Mouse (Mus musculus): Measurements from ENCODE around the gene Rab12. TPM values are rescaled to one million over a fixed set of nuclear protein-coding genes. Genes with fewer than 3 reads are reported as not detected.

Gene Rab12
- polyA plus RNA-seq, 1 experiment from 2014 or later: 52.0 TPM

- 89% methylated on average over 8 of the region's 8 CpGs for WGBS
- peaks cover 37% of the 10 kb centered on the region for H3K36me3 ChIP-seq (ENCODE audit: control insufficient read depth, insufficient read depth, low read length)
- no peak for DNase-seq (ENCODE audit: low spot score)
Observed at GRCm38 (mm10) chr17:66504964-66505363, 14.6 kb downstream of the Rab12 start.

GRCm38 (mm10) chr17:66504248-66504647, 15.3 kb downstream of the Rab12 start:
- Histone ChIP-seq H3K4me2 (ENCODE audit: low read length) (no peak overlapping the region), H3K4me3 (ENCODE audit: low read depth, low read length) (no peak overlapping the region), H3K4me1 (ENCODE audit: control insufficient read depth, insufficient read depth, low read length) (no peaks in the 10 kb centered on the region), H3K9me3 (replicated peaks; ENCODE audit: control insufficient read depth, low read length) (no peaks in the 10 kb centered on the region), H3K27ac (ENCODE audit: low read depth, low read length) (no peak overlapping the region), H3K9ac (ENCODE audit: low read length) (no peak overlapping the region), H3K27me3 (replicated peaks; ENCODE audit: control insufficient read depth, insufficient read depth, low read length) (no peaks in the 10 kb centered on the region), H3K36me3 (ENCODE audit: control insufficient read depth, insufficient read depth, low read length) (peaks cover 45% of the 10 kb centered on the region)
- 91% methylated on average over 2 of the region's 2 CpGs for WGBS
- no peak for DNase-seq (ENCODE audit: low spot score)
- ATAC-seq: no peak

More at GRCm38 (mm10) chr17:66504964-66505363, 14.6 kb downstream of the Rab12 start:
- no peaks in the 10 kb centered on the region for H3K4me1 ChIP-seq (ENCODE audit: control insufficient read depth, insufficient read depth, low read length)
- no peak overlapping the region for H3K4me3 ChIP-seq (ENCODE audit: low read depth, low read length)
- no peak overlapping the region; the same call in 1 of the 2 replicates for H3K9ac ChIP-seq (ENCODE audit: low read length)
- H3K4me2 ChIP-seq (ENCODE audit: low read length): no peak overlapping the region
- no peaks in the 10 kb centered on the region for H3K27me3 ChIP-seq (replicated peaks; ENCODE audit: control insufficient read depth, insufficient read depth, low read length)
- H3K9me3 ChIP-seq (replicated peaks; ENCODE audit: control insufficient read depth, low read length): no peaks in the 10 kb centered on the region
- ATAC-seq: no peak
- no peak overlapping the region for H3K27ac ChIP-seq (ENCODE audit: low read depth, low read length)

GRCm38 (mm10) chr17:66503466-66503865, 16.1 kb downstream of the Rab12 start:
- Histone ChIP-seq H3K4me1 (ENCODE audit: control insufficient read depth, insufficient read depth, low read length) (no peaks in the 10 kb centered on the region), H3K4me3 (ENCODE audit: low read depth, low read length) (no peak overlapping the region), H3K9ac (ENCODE audit: low read length) (no peak overlapping the region), H3K27ac (ENCODE audit: low read depth, low read length) (no peak overlapping the region), H3K4me2 (ENCODE audit: low read length) (no peak overlapping the region), H3K36me3 (ENCODE audit: control insufficient read depth, insufficient read depth, low read length) (peaks cover 50% of the 10 kb centered on the region), H3K27me3 (replicated peaks; ENCODE audit: control insufficient read depth, insufficient read depth, low read length) (no peaks in the 10 kb centered on the region), H3K9me3 (replicated peaks; ENCODE audit: control insufficient read depth, low read length) (no peaks in the 10 kb centered on the region)
- ATAC-seq: no peak
- peak; percentile 39 for DNase-seq (ENCODE audit: low spot score)
- WGBS: 67% methylated on average over 9 of the region's 9 CpGs

GRCm38 (mm10) chr17:66502865-66503264, 16.7 kb downstream of the Rab12 start:
- Histone ChIP-seq H3K27ac (ENCODE audit: low read depth, low read length) (no peak overlapping the region), H3K36me3 (ENCODE audit: control insufficient read depth, insufficient read depth, low read length) (peaks cover 55% of the 10 kb centered on the region), H3K4me3 (ENCODE audit: low read depth, low read length) (no peak overlapping the region), H3K4me1 (ENCODE audit: control insufficient read depth, insufficient read depth, low read length) (no peaks in the 10 kb centered on the region), H3K27me3 (replicated peaks; ENCODE audit: control insufficient read depth, insufficient read depth, low read length) (no peaks in the 10 kb centered on the region), H3K9me3 (replicated peaks; ENCODE audit: control insufficient read depth, low read length) (no peaks in the 10 kb centered on the region), H3K4me2 (ENCODE audit: low read length) (no peak overlapping the region), H3K9ac (ENCODE audit: low read length) (no peak overlapping the region)
- ATAC-seq (no peak), DNase-seq (ENCODE audit: low spot score) (no peak)
- WGBS: 82% methylated on average over 6 of the region's 6 CpGs

- peaks cover 68% of the 10 kb centered on the region for H3K36me3 ChIP-seq (ENCODE audit: control insufficient read depth, insufficient read depth, low read length)
- no peak for DNase-seq (ENCODE audit: low spot score)
- no peak for ATAC-seq
- no peak overlapping the region for H3K27ac ChIP-seq (ENCODE audit: low read depth, low read length)
- H3K4me1 ChIP-seq (ENCODE audit: control insufficient read depth, insufficient read depth, low read length): no peaks in the 10 kb centered on the region
- no peak overlapping the region for H3K4me3 ChIP-seq (ENCODE audit: low read depth, low read length)
- no peak overlapping the region for H3K4me2 ChIP-seq (ENCODE audit: low read length)
- 92% methylated on average over 14 of the region's 14 CpGs for WGBS
- no peaks in the 10 kb centered on the region for H3K27me3 ChIP-seq (replicated peaks; ENCODE audit: control insufficient read depth, insufficient read depth, low read length)
- no peak overlapping the region for H3K9ac ChIP-seq (ENCODE audit: low read length)
- no peaks in the 10 kb centered on the region for H3K9me3 ChIP-seq (replicated peaks; ENCODE audit: control insufficient read depth, low read length)
Observed at GRCm38 (mm10) chr17:66498598-66498997, 20.9 kb downstream of the Rab12 start.

GRCm38 (mm10) chr17:66496589-66496988, 22.9 kb downstream of the Rab12 start:
- peaks cover 65% of the 10 kb centered on the region for H3K36me3 ChIP-seq (ENCODE audit: control insufficient read depth, insufficient read depth, low read length)
- 93% methylated on average over 9 of the region's 9 CpGs for WGBS
- ATAC-seq: no peak

GRCm38 (mm10) chr17:66490022-66490601, 29.4 kb downstream of the Rab12 start:
- Histone ChIP-seq H3K9ac (ENCODE audit: low read length) (no peak overlapping the region), H3K9me3 (replicated peaks; ENCODE audit: control insufficient read depth, low read length) (no peaks in the 10 kb centered on the region), H3K4me3 (ENCODE audit: low read depth, low read length) (no peak overlapping the region), H3K27me3 (replicated peaks; ENCODE audit: control insufficient read depth, insufficient read depth, low read length) (no peaks in the 10 kb centered on the region), H3K4me1 (ENCODE audit: control insufficient read depth, insufficient read depth, low read length) (no peaks in the 10 kb centered on the region), H3K36me3 (ENCODE audit: control insufficient read depth, insufficient read depth, low read length) (peaks cover 10% of the 10 kb centered on the region), H3K4me2 (ENCODE audit: low read length) (no peak overlapping the region), H3K27ac (ENCODE audit: low read depth, low read length) (no peak overlapping the region)
- peak; percentile 42; the same call in 1 of the 2 replicates for ATAC-seq
- peak; percentile 83 for DNase-seq (ENCODE audit: low spot score)
- WGBS: 44% methylated on average over 10 of the region's 10 CpGs

More at GRCm38 (mm10) chr17:66496589-66496988, 22.9 kb downstream of the Rab12 start:
- H3K27me3 ChIP-seq (replicated peaks; ENCODE audit: control insufficient read depth, insufficient read depth, low read length): no peaks in the 10 kb centered on the region
- H3K9me3 ChIP-seq (replicated peaks; ENCODE audit: control insufficient read depth, low read length): no peaks in the 10 kb centered on the region
- H3K4me3 ChIP-seq (ENCODE audit: low read depth, low read length): no peak overlapping the region
- no peak for DNase-seq (ENCODE audit: low spot score)
- H3K4me2 ChIP-seq (ENCODE audit: low read length): no peak overlapping the region
- no peak overlapping the region for H3K9ac ChIP-seq (ENCODE audit: low read length)
- no peaks in the 10 kb centered on the region for H3K4me1 ChIP-seq (ENCODE audit: control insufficient read depth, insufficient read depth, low read length)
- no peak overlapping the region for H3K27ac ChIP-seq (ENCODE audit: low read depth, low read length)

GRCm38 (mm10) chr17:66486576-66486975, 33.0 kb downstream of the Rab12 start:
- no peak for DNase-seq (ENCODE audit: low spot score)
- Histone ChIP-seq H3K4me2 (ENCODE audit: low read length) (no peak overlapping the region), H3K4me3 (ENCODE audit: low read depth, low read length) (no peak overlapping the region), H3K4me1 (ENCODE audit: control insufficient read depth, insufficient read depth, low read length) (no peaks in the 10 kb centered on the region), H3K27ac (ENCODE audit: low read depth, low read length) (no peak overlapping the region), H3K27me3 (replicated peaks; ENCODE audit: control insufficient read depth, insufficient read depth, low read length) (no peaks in the 10 kb centered on the region), H3K9me3 (replicated peaks; ENCODE audit: control insufficient read depth, low read length) (no peaks in the 10 kb centered on the region), H3K36me3 (ENCODE audit: control insufficient read depth, insufficient read depth, low read length) (no peaks in the 10 kb centered on the region), H3K9ac (ENCODE audit: low read length) (no peak overlapping the region)
- WGBS: 92% methylated on average over 6 of the region's 6 CpGs
- ATAC-seq: no peak

- peak; percentile 45; the same call in 1 of the 2 replicates for ATAC-seq
- peak; percentile 87 for DNase-seq (ENCODE audit: low spot score)
- 4% methylated on average over 11 of the region's 11 CpGs for WGBS
Observed at GRCm38 (mm10) chr17:66485742-66486141, 33.8 kb downstream of the Rab12 start.

More at GRCm38 (mm10) chr17:66485742-66486141, 33.8 kb downstream of the Rab12 start:
- H3K4me2 ChIP-seq (ENCODE audit: low read length): no peak overlapping the region
- H3K9ac ChIP-seq (ENCODE audit: low read length): peak overlapping the region; percentile 33; the same call in 1 of the 2 replicates
- no peaks in the 10 kb centered on the region for H3K9me3 ChIP-seq (replicated peaks; ENCODE audit: control insufficient read depth, low read length)
- H3K36me3 ChIP-seq (ENCODE audit: control insufficient read depth, insufficient read depth, low read length): no peaks in the 10 kb centered on the region
- no peak overlapping the region for H3K27ac ChIP-seq (ENCODE audit: low read depth, low read length)
- H3K27me3 ChIP-seq (replicated peaks; ENCODE audit: control insufficient read depth, insufficient read depth, low read length): no peaks in the 10 kb centered on the region
- H3K4me3 ChIP-seq (ENCODE audit: low read depth, low read length): no peak overlapping the region
- H3K4me1 ChIP-seq (ENCODE audit: control insufficient read depth, insufficient read depth, low read length): peaks cover 3% of the 10 kb centered on the region
